Mouse (Mus musculus) embryonic facial prominence, embryonic 14.5 days (tissue): Measurements from ENCODE around the gene Krt8. TPM values are rescaled to one million over a fixed set of nuclear protein-coding genes. Genes with fewer than 3 reads are reported as not detected.
A peak's percentile ranks its signal among the peaks of the same experiment; 100 is the strongest.

Experiments
- ATAC-seq: fragments of 200-750 bp; cut with Nextera tagmentation; 2 replicates; pipeline ENCODE4 v1.8.0; 2017; ENCODE audit warnings: low read depth, moderate number of reproducible peaks, moderate TSS enrichment
- DNase-seq: peaks from one replicate; pipeline ENCODE4 v3.0.0-alpha.2; 2015; ENCODE audit warnings: low spot score
- H3K27ac ChIP-seq: fragments of 300-500 bp; sonication (generic); replicated peaks from 2 replicates; pipeline ENCODE4 v1.5.1; 2014; ENCODE audit warnings: low read depth, mild to moderate bottlenecking, low read length, moderate library complexity
- H3K27me3 ChIP-seq: fragments of 300-500 bp; sonication (generic); replicated peaks from 2 replicates; pipeline ENCODE4 v1.6.1; 2014; ENCODE audit warnings: low read length; ENCODE audit not compliant: control insufficient read depth, insufficient read depth
- H3K36me3 ChIP-seq: fragments of 300-500 bp; sonication (generic); 2 replicates; pipeline ENCODE4 v1.6.1; 2014; ENCODE audit warnings: low read length, mixed read lengths; ENCODE audit not compliant: control insufficient read depth, insufficient read depth
- H3K4me1 ChIP-seq: fragments of 300-500 bp; sonication (generic); 2 replicates; pipeline ENCODE4 v1.6.1; 2014; ENCODE audit warnings: antibody characterized with exemption, low read length; ENCODE audit not compliant: control insufficient read depth, insufficient read depth
- H3K4me2 ChIP-seq: fragments of 300-500 bp; sonication (generic); 2 replicates; pipeline ENCODE4 v1.6.1; 2014; ENCODE audit warnings: low read depth, mild to moderate bottlenecking, low read length, moderate library complexity, mixed read lengths
- H3K4me3 ChIP-seq: fragments of 300-500 bp; sonication (generic); 2 replicates; pipeline ENCODE4 v1.5.1; 2014; ENCODE audit warnings: low read depth, mild to moderate bottlenecking, low read length
- H3K9ac ChIP-seq: fragments of 300-500 bp; sonication (generic); 2 replicates; pipeline ENCODE4 v1.6.1; 2014; ENCODE audit warnings: low read depth, mild to moderate bottlenecking, low read length, moderate library complexity, mixed read lengths
- H3K9me3 ChIP-seq: fragments of 300-500 bp; sonication (generic); 2 replicates; pipeline ENCODE4 v1.6.1; 2016; ENCODE audit warnings: low read length; ENCODE audit not compliant: control insufficient read depth
- WGBS: fragments of 180-500 bp; shearing (Covaris S2); extraction: QIAGEN DNeasy Blood & Tissue Kit; methylation state at CpG from one replicate; pipeline ENCODE4 v1.1.7; 2014; 5-methylcytosine and 5-hydroxymethylcytosine counted together
- polyA plus RNA-seq: library from polyadenylated mRNA; unstranded; fragments of >200 nt; fragmentation: Nextera tagmentation; extraction: Ambion mirVana; gene quantifications from 2 replicates; pipeline ENCODE4 v1.2.1, GENCODE M21; 2014

Krt8 gene
- polyA plus RNA-seq, 1 experiment from 2014 or later = 105 TPM

DNA sequence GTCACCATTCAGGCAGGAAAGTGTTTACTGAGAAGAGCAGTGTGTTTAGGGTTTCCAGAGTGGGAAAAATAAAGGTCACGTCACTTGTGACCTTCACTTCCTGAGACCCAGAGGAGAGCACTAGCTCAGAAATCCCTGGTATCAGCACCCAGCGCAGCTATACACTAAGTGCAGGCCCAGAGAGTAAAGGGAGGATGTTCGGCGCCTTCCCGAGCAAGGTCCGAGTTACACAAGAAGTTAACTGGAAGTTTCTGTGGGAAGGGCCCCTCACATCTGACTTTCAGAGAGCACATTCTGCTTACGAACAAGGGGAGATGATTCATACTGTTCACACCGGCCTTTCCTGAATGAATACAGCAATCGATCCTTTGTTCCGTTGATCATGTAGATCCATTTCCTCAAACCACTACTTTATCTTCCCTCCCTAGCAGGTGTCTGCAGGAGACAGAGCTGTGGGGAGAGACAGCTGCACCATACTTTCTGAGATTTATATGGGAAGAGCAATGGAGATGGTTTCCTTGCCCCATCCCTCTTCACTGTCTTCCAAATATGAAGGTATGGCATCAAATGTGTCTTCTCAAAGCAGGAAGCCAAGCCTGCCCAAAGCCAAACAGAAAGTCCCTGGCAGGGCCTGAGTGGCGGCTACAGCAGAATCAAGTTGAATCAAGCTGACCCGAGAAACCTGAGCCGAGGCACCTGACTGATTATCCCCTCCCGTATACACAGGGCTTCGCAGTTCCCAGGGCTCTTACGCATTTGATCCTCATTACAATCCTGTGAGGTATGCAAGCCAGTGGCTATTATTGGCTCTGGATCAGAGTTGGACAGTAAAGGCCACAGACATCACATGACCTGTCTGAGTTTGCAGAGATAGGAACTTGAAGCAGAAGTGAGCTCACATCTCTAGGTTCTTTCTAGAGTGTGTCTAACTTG is 30.1 kb upstream of the Krt8 start:
- no peak overlapping the region for H3K27ac ChIP-seq

DNA sequence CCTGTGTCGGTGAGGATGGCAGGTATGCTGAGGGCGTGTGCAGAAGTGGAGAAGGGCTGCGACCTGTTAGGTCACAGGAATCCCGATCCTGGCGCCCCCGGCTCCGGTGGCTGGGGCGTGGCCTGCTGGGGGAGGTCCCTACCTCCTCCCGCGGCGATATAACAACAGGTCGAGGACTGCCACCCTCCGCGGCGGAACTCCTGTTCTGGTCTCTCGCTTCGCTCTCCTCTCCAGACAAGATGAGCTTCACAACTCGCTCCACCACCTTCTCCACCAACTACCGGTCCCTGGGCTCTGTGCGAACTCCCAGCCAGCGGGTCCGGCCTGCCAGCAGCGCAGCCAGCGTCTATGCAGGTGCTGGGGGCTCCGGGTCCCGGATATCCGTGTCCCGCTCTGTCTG is 23.8 kb upstream of the Krt8 start, which contains the start of gene Krt18:
Gene Krt18, plus strand, starts transcription at position 141 of the 400 bp plus-strand sequence.
- no peaks in the 10 kb centered on the region for H3K9me3 ChIP-seq
- peak within 1 kb of the TSS; percentile 59 for H3K4me2 ChIP-seq
- peak within 1 kb of the TSS; percentile 37 for H3K9ac ChIP-seq
- peaks cover 25% of the 10 kb centered on the region for H3K4me1 ChIP-seq
- H3K4me3 ChIP-seq = peak within 1 kb of the TSS; percentile 36
- H3K27ac ChIP-seq = no peak within 1 kb of the TSS; the same call in 1 of the 2 replicates
- peaks cover 31% of the 10 kb centered on the region for H3K27me3 ChIP-seq
- DNase-seq = peak; percentile 57
- WGBS = under 1% methylated on average over 18 of the region's 28 CpGs
- no peaks in the 10 kb centered on the region for H3K36me3 ChIP-seq
- ATAC-seq = peak; percentile 32; the same call in 1 of the 2 replicates

More for the DNA sequence above, 30.1 kb upstream of the Krt8 start:
- Histone ChIP-seq H3K27me3 (no peaks in the 10 kb centered on the region), H3K9me3 (no peaks in the 10 kb centered on the region), H3K4me2 (no peak overlapping the region), H3K9ac (no peak overlapping the region), H3K4me1 (no peaks in the 10 kb centered on the region), H3K36me3 (no peaks in the 10 kb centered on the region), H3K4me3 (no peak overlapping the region)
- WGBS = 55% methylated on average over 16 of the region's 16 CpGs
- DNase-seq (peak; percentile 46), ATAC-seq (peak; percentile 60)

DNA sequence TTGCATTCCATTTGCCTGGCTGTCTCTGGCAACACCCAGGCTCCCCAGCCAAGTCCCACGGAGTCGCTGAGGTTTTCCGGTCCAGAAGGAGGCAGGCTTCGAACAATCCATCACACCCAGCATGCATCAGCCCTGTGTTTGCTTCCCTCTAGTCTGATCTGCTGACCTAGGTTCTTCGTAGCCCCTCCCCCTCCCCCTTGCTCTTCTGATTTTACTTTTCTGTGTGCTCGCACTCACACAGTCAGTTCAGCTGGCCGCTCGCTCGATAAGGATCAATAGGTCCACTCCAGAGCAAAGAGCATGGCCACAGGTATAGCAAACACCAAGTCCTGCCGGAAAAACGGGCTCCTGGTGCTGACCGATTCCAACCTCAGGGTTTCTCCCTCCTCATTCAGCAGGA is 22.1 kb upstream of the Krt8 start:
- peaks cover 31% of the 10 kb centered on the region for H3K27me3 ChIP-seq
- no peak overlapping the region; the same call in 1 of the 2 replicates for H3K27ac ChIP-seq
- no peak overlapping the region for H3K9ac ChIP-seq
- H3K9me3 ChIP-seq = no peaks in the 10 kb centered on the region
- H3K4me1 ChIP-seq = peaks cover 25% of the 10 kb centered on the region
- no peak for DNase-seq
- 21% methylated on average over 12 of the region's 12 CpGs for WGBS
- no peak overlapping the region for H3K4me3 ChIP-seq
- H3K36me3 ChIP-seq = no peaks in the 10 kb centered on the region
- no peak for ATAC-seq
- H3K4me2 ChIP-seq = peak overlapping the region; percentile 45

DNA sequence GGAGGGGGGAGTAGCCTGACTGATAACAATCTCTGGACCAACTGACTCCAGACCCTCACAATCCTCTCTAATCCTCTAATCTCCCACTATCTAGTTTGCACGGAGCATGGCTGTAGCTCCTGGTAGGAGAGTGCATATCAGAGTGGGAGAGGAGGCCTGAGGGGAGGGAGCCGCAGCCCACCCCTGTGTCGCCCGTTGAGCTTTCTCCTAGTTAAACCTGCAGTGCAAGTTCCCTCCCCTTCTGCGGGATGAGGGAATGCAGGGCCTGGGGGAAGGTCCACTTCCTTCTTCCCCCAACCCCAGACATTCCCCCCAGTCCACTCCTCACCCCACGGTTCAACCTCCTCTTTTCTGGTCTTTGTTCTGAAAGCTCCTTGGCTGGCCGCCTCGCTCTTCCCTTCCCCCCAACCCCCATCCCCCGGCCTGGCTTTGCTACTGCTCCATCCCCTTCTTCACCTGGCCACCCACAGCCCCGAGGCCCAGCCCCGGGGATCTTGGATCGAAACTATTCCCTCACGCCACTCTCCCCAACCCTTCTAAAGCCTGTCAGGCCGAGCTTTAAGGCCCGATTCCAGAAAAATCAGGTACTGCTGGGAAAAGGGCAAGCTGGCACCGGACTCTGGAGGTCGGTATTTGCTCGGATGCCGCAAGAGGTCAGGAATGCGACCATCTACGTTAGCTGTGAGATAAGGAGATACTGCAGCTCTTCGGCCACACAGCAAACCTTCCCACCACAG is 21.0 kb upstream of the Krt8 start:
- peak overlapping the region; percentile 60 for H3K9ac ChIP-seq
- peak; percentile 66 for ATAC-seq
- DNase-seq = peak; percentile 65
- 15% methylated on average over 21 of the region's 22 CpGs for WGBS
- no peaks in the 10 kb centered on the region for H3K36me3 ChIP-seq
- H3K4me2 ChIP-seq = peak overlapping the region; percentile 45
- peak overlapping the region; percentile 8; the same call in 1 of the 2 replicates for H3K4me3 ChIP-seq
- peaks cover 31% of the 10 kb centered on the region for H3K27me3 ChIP-seq
- H3K27ac ChIP-seq = peak overlapping the region; percentile 67
- peaks cover 25% of the 10 kb centered on the region for H3K4me1 ChIP-seq
- no peaks in the 10 kb centered on the region for H3K9me3 ChIP-seq

DNA sequence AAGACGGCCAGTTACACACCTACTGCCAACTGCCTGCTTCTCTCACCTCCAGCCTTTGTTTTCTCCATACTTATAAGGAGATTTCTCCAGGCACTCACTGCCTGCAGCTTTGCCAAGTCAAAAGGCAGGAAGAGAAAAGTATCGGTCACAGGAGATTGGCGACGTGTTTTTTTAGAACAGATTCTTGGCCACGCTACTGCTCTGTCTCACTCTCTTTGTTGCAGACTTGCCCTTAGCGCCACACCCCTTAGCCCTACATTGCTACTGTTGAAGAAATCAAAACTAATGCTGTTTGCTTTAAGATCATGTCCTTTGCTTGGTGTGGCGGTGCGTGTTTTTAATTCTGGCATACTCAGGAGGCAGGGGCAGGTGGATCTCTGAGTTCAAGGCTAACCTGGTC is 19.6 kb upstream of the Krt8 start:
- WGBS = 58% methylated on average over 8 of the region's 8 CpGs
- no peak overlapping the region for H3K4me3 ChIP-seq
- peaks cover 31% of the 10 kb centered on the region for H3K27me3 ChIP-seq
- DNase-seq (peak; percentile 30), ATAC-seq (no peak)
- peaks cover 25% of the 10 kb centered on the region for H3K4me1 ChIP-seq
- H3K27ac ChIP-seq = no peak overlapping the region
- no peaks in the 10 kb centered on the region for H3K9me3 ChIP-seq
- no peak overlapping the region for H3K4me2 ChIP-seq
- no peaks in the 10 kb centered on the region for H3K36me3 ChIP-seq
- no peak overlapping the region for H3K9ac ChIP-seq

DNA sequence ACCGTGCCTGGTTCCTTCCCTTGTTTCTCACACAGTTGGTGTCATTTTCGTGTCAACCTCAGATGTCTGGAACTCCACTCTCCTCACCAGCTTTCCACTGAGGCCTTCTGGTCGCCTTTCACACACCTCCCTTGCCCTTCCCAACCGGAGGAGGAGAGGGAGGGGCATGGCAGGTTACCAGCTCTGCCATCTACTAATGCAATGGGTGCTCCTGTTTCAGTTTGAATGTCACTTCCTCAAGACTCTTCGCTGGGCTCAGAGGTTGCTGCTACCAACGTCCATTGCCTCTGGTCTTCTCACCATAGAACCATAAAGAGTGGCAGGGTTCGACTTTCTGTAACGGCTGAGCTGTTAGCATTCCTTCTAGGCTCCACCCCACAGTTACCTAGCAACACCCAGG is 18.2 kb upstream of the Krt8 start:
- Histone ChIP-seq H3K27me3 (peaks cover 26% of the 10 kb centered on the region), H3K4me2 (no peak overlapping the region), H3K9ac (no peak overlapping the region), H3K4me1 (peaks cover 20% of the 10 kb centered on the region), H3K9me3 (no peaks in the 10 kb centered on the region), H3K27ac (no peak overlapping the region), H3K4me3 (no peak overlapping the region), H3K36me3 (no peaks in the 10 kb centered on the region)
- peak; percentile 3 for DNase-seq
- WGBS = 42% methylated on average over 8 of the region's 8 CpGs
- no peak for ATAC-seq

DNA sequence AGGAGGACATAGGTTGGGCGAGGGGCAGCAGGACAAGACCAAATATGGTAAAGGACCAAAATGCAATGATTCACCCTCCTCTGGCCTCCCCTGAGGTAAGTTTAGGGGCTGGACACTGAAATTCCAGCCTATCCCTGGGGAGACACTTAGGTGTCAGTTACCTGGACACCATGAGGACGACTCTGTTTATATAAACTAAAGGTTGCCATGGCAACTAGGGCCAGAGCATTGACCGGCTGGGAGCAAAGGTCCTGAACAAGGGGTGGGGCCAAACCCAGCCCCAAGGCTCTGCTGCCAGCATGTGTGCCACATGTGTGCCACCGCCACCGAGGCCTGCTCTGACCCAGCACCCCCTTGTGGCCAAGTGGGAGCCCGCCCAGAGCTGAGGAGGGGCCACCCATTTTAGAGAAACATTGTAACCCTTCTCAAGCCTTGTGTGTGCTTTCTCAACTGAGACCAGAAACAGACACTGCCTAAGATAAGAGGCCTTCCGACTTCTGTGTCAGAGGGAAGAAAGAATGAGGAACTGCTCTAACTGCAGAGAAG is 13.7 kb upstream of the Krt8 start:
- Histone ChIP-seq H3K9me3 (no peaks in the 10 kb centered on the region), H3K9ac (no peak overlapping the region), H3K4me2 (no peak overlapping the region), H3K36me3 (no peaks in the 10 kb centered on the region), H3K27me3 (no peaks in the 10 kb centered on the region), H3K4me1 (no peaks in the 10 kb centered on the region), H3K27ac (no peak overlapping the region), H3K4me3 (no peak overlapping the region)
- 17% methylated on average over 7 of the region's 7 CpGs for WGBS
- no peak for ATAC-seq
- no peak for DNase-seq

DNA sequence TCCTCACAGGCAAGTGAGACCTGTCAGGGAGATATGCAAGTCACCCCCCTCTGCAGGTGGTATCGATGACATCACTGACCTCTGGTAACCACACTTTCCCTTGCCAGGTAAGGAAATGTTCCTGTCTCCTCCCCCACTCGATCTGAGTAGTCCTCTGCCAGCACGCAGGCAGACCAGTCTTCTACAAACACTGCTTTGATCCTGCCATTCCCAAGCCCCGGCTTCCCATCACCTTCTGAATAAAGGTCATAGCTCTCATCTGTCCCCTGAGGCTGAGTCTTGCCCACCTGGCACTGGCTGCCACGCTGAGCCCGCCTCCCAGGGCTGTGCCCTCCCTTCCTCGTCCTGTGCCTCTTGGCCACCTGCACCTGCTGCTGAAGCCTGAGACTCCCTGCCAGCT is 12.5 kb upstream of the Krt8 start:
- no peak for DNase-seq
- Histone ChIP-seq H3K27ac (no peak overlapping the region), H3K9ac (no peak overlapping the region), H3K4me1 (no peaks in the 10 kb centered on the region), H3K4me3 (no peak overlapping the region), H3K36me3 (no peaks in the 10 kb centered on the region), H3K9me3 (no peaks in the 10 kb centered on the region), H3K27me3 (no peaks in the 10 kb centered on the region; the same call in 1 of the 2 replicates), H3K4me2 (no peak overlapping the region)
- ATAC-seq = peak; percentile 82; the same call in 1 of the 2 replicates
- 9% methylated on average over 7 of the region's 7 CpGs for WGBS
